Mouse (Mus musculus): ENCODE measurements around the gene Nat8f3.
"Not testable (repeated sequence)": the region's sequence is repeated elsewhere in the genome, so short reads cannot be mapped to it uniquely, and the experiment has no call there.

Nat8f3 gene

DNA sequence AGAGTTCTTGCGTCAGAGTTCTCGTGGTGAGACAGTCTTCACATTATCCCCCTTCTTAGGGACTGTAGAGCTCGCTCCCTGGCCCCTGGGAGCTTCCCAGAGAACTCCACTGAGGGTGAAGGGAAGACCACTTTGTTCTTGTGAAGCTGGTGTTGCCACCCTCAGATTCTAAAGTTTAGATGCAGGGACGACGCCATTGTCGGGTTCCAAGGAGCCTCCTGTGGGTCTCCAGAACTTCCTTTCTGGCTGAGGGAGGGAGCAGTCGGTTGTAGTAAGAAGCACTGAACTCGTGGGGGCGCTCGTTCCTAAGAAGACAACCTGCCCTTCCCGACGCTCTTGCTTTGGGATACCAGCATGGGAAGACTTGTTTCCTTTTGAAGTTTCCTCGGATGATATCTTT, at the start of gene Nat8f3:
Gene Nat8f3 (minus strand): TSS at position 223 of the 400 bp plus-strand sequence.
- DNase-seq, result peak; percentile 32 to 38

DNA sequence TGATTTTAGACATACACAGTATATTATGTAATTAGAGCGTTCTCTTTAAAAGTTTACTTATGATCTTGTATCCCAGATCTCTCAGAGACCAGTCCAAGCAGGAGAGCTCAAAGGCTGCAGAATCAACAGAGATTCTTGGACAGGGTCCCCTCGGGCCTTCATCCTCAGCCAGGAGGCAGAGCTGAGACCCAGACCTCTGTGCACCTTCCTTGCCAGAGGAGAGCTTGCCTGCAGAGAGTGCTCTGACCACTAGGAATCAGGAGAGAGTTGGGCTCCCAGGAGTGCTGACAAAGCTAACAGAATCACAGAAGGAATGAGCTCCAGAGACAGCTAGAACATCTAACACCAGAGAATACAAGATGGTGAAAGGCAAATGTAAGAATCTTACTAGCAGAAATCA, 47.8 kb upstream of the Nat8f3 start:
- peak in 1 of 2 experiments; percentile 79 for DNase-seq

DNA sequence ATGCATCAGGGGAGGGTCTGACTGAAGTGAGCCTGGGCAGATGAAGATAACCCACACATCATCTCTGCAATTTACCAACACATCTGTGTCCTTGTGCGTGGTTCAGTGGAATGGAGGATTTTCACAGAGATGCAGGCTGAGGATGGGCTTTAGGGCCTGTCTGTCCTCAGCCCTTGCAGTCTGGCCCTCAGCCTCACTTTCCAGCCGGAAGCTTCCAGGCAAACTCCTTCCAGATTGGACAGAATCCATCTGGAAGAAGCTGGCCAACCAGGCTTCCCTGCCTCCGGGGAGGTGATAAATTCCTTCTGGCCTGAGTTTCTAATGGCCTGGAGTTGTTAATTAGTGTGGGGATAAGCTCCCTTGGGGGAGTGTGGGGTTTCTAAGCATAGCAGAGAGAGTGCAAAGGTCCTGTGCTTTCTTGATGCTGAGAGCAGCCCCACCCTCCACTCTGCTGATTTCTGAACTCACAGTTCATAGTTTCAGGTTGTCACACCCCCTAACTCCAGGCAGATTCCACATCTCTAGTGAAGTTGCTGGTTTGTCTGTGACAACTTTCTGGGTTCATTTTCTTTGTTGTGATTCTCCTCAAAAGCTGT, 45.5 kb upstream of the Nat8f3 start:
- DNase-seq, result peak; percentile 48 to 79

DNA sequence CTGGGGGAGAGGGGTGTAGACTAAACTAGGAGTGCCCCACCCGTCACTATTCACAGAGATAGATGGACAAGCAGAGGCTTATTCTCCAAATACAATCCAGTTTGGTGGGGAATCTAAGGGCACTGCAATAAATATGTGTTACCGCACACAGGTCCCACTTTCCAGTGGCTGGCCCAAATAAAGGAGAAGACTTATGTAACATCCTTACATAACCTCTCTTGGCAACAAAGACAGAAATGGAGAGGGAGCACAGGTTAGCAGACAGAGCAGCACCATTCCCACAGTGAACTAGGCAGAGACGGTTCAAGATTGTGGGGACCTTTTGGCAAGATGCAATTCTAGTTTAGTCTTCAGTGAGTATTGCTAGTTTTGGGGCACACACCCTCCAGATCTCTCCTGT, 45.0 kb upstream of the Nat8f3 start:
- DNase-seq, result not testable (repeated sequence)

DNA sequence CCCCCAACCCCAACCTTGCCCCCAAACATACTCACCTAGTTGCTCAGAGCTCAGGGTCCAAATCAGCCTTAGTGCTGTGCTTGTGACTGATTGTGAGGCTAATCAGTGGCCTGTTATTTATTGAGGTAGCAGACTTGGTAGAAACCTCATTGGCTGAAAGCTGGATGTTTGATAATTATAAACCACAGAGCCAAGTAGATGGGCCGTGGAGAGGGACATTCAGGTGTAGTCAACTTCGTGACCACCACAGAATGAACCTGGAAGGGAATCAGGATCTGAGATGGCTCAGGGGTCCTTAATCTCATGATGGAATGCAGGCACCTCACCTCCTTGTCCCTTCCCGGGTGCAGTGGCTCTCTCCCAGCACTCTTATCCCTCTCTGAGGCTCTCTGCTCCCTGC, 44.2 kb upstream of the Nat8f3 start:
- DNase-seq, result peak in 1 of 2 experiments; percentile 43

DNA sequence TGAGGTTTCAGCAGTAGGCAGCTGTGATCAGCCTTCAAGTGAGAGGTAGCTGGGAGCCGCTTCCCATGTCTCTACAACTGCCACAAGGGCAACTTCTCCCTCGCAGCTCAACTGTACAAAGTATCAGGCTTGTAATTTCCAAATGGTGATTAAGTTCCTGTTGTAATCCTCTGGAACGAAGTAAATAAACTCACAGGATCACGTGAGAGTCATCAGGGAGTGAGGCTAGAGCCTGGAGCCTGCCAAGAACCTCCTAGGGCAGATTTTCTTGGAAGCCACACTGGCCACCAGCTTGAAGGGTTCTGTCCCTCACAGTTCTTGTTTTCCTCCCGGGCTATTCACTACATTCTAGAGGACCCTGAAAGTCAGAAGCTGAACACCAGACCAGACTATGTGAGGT, 37.6 kb upstream of the Nat8f3 start:
- DNase-seq, result peak; percentile 24 to 44

DNA sequence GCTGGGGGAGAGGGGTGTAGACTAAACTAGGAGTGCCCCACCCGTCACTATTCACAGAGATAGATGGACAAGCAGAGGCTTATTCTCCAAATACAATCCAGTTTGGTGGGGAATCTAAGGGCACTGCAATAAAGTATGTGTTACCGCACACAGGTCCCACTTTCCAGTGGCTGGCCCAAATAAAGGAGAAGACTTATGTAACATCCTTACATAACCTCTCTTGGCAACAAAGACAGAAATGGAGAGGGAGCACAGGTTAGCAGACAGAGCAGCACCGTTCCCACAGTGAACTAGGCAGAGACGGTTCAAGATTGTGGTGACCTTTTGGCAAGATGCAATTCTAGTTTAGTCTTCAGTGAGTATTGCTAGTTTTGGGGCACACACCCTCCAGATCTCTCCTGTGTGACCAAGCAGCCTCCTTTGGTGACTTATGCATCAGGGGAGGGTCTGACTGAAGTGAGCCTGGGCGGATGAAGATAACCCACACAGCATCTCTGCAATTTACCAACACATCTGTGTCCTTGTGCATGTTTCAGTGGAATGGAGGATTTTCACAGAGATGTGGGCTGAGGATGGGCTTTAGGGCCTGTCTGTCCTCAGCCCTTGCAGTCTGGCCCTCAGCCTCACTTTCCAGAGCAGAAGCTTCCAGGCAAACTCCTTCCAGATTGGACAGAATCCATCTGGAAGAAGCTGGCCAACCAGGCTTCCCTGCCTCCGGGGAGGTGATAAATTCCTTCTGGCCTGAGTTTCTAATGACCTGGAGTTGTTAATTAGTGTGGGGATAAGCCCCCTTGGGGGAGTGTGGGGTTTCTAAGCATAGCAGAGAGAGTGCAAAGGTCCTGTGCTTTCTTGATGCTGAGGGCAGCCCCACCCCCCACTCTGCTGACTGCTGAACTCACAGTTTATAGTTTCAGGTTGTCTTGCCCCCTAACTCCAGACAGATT, 2.2 kb downstream of the Nat8f3 start:
- DNase-seq, result not testable (repeated sequence)

DNA sequence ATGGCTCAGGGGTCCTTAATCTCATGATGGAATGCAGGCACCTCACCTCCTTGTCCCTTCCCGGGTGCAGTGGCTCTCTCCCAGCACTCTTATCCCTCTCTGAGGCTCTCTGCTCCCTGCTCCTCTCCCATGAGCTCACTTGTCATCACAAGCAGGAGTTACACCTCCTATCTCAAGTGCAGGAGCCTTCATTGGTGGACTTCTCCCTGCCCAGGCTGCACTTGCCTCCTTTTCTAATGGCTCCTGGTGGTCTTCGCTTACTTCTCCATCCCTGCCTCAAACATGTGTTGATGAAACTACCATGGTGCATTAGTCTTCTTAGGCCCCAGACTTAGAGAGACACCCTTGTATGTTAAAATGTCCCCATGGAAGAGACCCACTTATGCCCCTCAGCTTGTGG, 2.9 kb downstream of the Nat8f3 start:
- DNase-seq, result not testable (repeated sequence)

DNA sequence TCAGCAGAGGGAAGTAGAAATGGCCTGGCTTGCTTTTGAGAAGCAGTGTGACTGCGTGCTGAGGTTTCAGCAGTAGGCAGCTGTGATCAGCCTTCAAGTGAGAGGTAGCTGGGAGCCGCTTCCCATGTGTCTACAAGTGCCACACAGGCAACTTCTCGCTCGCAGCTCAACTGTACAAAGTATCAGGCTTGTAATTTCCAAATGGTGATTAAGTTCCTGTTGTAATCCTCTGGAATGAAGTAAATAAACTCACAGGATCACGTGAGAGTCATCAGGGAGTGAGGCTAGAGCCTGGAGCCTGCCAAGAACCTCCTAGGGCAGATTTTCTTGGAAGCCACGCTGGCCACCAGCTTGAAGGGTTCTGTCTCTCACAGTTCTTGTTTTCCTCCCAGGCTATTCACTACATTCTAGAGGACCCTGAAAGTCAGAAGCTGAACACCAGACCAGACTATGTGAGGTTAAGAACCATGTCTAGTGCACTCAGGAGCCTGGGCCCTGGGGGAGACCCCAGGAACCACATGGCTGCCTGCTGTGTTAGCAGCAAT, 9.8 kb downstream of the Nat8f3 start:
- not testable (repeated sequence) for DNase-seq

DNA sequence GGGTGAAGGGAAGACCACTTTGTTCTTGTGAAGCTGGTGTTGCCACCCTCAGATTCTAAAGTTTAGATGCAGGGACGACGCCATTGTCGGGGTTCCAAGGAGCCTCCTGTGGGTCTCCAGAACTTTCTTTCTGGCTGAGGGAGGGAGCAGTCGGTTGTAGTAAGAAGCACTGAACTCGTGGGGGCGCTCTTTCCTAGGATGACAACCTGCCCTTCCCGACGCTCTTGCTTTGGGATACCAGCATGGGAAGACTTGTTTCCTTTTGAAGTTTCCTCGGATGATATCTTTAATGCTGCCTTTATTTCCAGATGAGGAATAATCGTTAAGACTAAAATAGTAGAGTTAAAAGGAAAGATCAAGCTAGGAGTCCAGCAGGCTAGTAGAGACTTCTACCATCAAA, 52.4 kb downstream of the Nat8f3 start, which contains the start of gene Nat8f7:
Gene Nat8f7 (minus strand): TSS at position 101 of the 400 bp plus-strand sequence.
- DNase-seq, result not testable (repeated sequence)

DNA sequence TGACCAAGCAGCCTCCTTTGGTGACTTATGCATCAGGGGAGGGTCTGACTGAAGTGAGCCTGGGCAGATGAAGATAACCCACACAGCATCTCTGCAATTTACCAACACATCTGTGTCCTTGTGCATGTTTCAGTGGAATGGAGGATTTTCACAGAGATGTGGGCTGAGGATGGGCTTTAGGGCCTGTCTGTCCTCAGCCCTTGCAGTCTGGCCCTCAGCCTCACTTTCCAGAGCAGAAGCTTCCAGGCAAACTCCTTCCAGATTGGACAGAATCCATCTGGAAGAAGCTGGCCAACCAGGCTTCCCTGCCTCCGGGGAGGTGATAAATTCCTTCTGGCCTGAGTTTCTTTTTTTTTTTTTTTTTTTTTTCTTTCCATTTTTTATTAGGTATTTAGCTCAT, 55.9 kb downstream of the Nat8f3 start:
- not testable (repeated sequence) for DNase-seq

DNA sequence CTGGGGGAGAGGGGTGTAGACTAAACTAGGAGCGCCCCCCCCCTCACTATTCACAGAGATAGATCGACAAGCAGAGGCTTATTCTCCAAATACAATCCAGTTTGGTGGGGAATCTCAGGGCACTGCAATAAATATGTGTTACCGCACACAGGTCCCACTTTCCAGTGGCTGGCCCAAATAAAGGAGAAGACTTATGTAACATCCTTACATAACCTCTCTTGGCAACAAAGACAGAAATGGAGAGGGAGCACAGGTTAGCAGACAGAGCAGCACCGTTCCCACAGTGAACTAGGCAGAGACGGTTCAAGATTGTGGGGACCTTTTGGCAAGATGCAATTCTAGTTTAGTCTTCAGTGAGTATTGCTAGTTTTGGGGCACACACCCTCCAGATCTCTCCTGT, 56.3 kb downstream of the Nat8f3 start:
- DNase-seq, result not testable (repeated sequence)

DNA sequence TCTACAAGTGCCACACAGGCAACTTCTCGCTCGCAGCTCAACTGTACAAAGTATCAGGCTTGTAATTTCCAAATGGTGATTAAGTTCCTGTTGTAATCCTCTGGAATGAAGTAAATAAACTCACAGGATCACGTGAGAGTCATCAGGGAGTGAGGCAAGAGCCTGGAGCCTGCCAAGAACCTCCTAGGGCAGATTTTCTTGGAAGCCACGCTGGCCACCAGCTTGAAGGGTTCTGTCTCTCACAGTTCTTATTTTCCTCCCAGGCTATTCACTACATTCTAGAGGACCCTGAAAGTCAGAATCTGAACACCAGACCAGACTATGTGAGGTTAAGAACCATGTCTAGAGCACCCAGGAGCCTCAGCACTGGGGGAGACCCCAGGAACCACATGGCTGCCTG, 63.6 kb downstream of the Nat8f3 start:
- peak; percentile 59 to 64 for DNase-seq
